Mouse (Mus musculus) 3T3-L1 (cell line): Measurements from ENCODE around the gene Cntn1.
"Not testable (repeated sequence)": the region's sequence is repeated elsewhere in the genome, so short reads cannot be mapped to it uniquely, and the experiment has no call there.

Experiments
- DNase-seq: peaks from one replicate; pipeline ENCODE4 v3.0.0-alpha.2; 2015; ENCODE audit warnings: low read depth, low spot score

Cntn1 gene

DNA sequence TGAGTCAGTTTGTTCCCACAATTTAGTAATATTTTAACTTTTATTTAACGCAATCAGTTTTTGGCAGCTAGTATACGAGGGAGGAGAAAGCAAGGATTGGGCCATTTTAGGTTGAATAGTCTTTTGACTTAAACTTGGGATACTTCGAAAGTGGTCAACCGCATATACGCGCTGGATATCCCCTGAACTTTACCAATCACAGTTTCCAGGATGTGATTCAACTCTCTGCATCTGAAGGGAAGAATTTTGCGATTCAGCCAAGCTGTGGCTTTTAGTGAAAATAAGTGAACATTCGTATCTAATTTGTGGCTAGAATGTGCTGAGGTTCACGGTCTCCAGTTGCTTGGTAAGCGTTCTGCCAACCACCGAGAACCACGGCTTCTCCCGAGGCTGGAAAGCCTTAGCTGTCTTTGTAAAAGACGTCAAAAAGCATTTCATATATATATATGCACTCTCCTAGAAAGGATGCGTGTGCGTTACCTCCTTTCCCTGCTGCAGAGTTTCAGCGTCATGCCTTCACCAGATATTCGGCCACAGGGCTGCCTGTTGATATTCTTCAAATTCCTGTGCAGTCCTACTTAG is 217.9 kb downstream of the Cntn1 start:
- no peak for DNase-seq

DNA sequence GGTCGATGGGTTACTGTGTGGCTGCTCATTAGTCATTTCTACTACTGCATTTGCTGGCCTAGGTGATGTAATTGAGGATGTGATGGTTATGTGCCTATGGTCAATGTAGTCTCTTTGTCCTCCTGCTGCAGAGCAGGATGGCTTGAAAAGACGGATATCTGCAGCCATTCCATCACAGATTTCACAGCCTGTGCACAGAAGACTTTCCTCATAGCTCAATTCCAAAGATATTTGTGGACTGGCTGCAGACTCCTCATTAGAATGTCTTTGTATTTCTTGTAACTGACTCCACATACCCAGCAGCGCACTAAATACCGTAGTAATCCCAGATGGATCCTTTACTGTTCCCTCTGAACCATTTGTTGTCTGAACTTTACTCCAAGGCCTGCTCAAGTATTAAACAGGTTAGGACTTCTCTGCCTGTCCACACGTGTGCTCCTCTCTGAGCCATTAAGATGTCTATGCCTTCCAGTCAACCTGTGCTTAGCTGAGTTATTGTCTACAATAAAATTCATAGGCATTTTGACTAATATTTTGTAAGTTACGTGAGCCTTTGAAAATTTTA is 220.9 kb downstream of the Cntn1 start:
- DNase-seq = no peak

DNA sequence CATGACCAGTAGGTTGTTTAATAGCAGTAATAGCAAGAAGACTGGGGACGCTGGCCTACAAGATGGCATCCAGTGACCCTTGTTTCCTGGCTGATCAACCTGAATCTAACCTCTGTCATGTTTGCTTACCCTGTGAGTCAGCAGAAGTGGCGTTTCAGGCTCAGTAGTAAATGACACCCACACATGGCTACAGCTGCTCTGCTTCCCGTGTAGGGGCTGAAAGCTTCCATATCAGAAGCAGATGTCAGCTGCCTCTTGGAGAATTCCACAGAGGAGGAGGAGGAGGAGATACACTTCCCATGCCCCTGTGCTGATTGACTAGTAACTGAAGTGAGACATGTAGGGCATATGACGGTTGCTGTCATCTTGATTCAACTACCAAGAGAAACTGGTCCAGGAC is 225.9 kb downstream of the Cntn1 start:
- DNase-seq = no peak

DNA sequence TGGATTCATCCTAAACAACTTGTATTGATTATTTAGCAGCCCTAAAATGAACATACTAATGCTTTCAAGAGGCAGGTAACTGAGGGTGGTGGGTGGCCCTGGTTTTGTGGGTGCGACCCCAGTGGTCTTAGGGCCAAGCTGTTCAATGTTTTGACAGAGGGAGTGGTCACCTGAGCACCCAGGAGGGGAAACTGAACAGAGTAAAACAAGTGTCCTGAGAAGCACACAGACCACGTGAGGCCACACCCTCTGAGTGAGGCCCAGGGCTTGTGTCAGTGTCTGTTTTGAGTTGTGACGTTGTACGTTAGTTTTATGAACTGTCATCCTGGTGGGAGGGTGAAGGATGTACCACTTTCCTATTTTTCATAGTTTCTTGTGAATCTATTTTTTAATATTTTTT is 227.0 kb downstream of the Cntn1 start:
- no peak for DNase-seq

DNA sequence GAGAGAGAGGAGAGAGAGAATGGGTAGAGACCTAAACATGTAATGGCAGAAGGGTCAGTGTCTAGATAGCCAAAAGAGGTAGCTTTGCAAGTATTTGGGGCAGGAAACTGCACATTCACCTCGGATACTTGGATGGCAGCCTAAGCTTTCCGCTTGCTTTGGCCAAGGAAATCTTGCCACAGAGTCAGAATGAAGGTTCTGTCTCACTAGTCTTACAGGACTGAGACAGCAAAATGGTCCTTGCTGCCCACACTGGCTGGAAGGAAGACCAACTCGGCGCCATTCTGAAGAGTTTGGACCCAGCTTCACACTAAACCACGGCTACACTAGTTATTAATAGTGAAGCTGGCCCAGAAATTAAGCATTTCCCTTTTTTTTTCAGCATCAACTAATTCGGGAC is 230.0 kb downstream of the Cntn1 start:
- DNase-seq = no peak

DNA sequence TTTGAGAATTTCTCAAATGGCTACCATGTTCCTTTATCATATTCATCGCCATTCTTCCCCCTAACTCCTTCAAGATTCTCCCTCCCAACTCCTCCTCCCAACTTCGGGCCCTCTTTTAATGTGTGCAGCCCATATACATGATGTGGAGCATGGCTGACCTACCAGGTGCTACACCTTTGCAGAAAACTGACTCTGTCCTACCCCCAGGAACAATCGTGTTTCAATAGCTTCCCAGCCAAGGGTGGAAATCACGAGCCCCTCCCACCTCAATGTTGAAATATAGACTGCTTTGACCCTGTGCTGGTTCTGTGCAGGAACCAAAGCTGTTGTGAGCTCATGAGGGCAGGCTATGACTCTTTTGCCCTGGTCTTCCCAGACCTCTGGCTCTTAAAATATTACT is 236.7 kb downstream of the Cntn1 start:
- DNase-seq = no peak

DNA sequence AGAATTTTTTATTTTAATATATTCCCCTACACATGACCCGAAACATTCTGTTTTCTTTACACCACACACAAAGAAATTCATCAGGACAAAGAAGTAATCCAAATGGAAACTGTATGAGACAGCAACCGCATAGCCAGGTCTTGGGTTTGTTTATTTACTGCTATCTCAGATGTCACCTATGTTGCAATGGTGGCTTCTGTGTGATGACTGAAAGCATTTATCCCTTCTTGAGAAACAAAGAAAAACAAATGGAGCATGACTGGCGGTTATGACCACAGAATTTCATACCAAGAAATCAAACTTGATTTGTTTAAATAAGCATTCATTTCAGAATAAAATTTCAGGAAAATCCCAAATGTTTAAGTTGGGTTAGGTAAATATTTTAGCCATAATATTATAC is 245.5 kb downstream of the Cntn1 start:
- DNase-seq = no peak

DNA sequence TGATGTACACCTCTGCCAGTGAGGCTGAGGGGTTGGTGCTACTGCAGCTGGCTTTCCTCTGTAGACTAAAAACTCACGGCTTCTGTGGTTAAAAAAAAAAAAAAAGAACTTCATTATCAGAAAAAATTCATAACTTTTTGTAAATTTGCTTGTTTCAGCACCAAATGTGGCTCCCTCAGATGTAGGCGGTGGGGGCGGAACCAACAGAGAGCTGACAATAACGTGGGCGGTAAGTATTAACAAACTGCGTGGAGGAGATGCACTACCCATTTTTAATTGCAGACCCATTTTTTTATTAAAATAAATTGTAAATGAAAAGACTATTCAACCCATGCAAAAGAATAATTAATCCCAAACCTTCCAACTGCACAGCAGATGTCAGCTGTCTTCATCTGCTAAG is 251.8 kb downstream of the Cntn1 start:
- no peak for DNase-seq

DNA sequence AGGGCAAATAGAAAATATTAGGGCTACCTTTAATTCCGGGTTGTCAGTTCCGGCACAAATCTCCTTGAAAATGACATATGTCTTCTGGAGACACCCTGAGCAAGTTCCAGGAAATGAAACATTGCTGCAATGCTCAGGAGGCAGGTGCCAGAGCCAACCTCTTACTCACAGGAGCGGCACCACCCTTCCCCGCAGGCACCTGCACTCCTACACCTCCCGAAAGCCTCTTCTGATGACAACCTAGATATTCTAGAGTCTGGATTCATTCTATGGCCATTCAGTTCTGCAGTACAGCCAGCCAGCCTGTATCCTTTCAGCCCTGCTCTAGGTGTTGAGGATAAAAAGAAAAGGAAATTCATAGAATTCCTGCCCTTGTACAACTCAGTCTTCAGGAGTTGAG is 253.3 kb downstream of the Cntn1 start:
- DNase-seq = no peak

DNA sequence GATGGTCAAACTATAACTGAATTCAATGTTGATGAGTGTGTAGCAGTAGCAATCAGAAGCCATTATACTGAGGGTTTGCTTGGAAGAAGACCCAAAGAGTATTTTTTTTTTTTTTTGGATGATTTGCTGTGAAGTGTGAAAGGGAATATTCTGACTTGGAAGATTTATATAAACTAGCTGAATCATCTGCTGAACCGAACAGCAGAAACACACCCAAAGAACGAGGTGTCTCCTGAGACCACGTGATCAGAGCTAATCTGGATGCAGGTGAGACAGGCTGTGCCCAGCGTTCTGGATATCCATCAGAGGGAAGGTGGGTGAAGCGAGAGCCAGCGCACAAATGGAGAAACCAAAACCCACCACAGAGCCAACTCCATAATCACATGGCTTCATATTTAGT is 271.0 kb downstream of the Cntn1 start:
- DNase-seq = no peak

DNA sequence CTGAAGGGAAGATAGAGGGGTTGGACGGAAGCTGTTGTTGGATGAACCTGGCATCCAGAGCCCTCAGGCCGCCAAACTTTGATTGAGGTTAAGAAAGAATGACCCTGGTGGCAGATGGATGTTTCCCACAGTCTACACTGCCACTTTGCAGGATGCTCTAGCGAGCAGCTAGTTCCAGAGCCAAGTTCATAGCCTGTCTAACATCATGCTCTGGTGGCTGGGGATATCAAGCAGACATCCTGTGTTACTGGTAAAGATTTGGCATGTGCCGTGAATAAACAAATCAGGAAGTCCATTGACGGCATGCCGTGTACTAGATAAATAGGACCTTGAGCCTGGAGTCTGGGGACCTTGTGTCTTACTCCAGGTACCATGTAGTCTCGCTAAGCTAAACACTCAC is 276.1 kb downstream of the Cntn1 start:
- DNase-seq = no peak

DNA sequence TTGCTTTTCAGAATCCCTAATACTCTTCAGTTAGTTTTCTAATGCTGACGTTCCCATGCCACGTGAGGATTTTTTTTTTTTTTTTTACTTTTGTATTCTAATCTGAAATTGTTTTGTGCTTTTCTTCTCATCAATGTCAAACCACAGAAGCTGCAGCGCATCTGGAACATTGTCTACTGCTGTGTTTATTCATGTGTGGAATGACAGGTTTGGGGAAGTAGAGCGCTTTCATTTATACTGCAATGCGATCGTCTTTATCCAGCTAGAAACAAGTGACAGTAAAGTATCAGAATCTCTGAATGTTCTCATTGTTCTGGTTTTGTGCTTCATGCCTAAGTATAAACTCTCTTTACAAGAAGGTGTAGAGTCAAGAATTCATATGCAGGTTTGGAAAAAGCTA is 289.3 kb downstream of the Cntn1 start:
- DNase-seq = no peak

DNA sequence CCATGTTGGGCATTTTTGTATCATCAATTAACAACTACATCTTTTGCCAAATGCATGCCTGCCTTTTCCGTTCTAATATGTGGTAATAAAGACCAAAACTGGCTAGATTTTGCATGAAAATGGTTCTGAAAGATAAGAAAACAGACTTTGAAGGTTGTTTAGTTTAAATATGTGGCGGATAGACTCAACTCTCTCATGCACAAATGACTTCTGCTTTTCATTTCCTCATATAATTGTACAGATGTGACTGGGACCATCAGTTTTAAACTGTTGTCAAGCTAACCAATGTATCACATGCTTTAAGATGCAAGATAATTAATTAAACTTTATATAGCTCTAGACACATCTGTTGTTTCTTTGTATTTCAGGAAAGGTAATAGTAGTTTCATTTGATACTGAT is 290.5 kb downstream of the Cntn1 start:
- no peak for DNase-seq

DNA sequence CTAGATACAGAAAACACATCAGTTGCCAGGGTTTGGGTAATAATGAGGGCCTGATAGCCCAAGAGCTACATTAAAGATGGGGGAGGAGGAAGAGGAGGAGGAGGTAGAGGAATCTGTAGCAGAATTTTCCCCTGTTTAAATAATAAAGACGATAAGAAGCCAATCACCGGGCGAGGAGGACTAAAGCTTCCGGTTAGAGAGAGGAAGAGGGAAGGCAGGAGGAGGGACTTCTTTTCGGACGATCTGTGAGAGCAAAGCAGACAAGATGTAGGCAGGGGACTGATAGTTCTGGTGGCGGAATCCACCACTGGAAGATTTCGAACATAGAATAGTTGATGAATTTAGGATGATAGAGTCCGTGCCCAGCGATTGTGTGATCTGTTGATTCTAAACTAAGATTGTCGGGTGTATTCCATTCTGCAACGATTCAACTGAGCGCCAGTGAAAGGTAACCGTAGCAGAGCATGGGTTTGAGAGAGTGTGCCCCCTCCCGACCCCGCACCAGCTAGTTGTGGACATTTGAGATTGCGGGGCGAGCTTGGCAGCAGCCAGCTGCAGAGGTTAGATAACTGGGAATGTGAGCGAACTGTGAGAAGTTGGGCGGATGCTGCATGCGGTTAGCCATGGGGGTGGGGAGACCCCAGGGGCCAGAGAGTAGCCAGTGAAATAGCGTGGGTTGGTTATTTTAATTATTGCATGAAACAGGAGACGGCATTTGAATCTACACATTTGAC is 293.3 kb downstream of the Cntn1 start:
- DNase-seq = no peak

DNA sequence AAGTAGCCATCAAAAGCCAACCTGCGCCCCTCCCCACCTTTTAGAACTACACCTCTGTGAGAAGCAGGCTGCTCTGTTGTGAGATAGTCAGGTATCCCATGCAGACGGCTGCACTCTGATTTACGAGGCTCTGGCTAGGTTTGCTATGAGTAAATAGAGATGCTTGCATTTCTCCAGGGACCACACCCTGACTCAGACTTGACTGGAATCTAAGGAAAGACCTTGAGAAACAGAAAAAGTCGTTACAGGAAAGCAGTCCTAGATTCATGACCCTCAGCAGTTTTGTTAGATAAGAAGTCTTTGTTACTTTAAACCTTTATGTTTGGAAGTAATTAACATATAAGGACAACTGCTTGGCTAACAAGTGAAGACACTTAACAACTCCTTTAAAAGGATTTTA is 296.5 kb downstream of the Cntn1 start:
- no peak for DNase-seq

DNA sequence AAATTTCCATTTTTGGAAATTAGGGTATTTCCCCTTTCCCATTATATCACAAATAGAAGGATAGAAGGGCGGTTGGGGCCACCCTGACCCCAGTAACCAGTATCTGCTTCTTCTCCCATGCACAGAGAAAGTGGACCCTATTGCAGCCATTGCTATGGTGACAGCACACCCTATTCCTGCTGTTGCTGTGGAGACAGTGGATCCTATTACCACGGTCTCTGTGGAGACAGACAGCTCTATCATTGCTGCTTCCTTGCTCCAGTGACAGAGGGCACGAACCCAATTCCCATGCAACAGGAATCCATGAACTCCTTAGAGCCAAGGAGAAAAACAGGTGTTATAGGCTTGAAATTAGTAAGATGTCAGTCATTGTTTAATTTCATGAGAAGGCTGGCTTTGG is 296.9 kb downstream of the Cntn1 start:
- DNase-seq = no peak

DNA sequence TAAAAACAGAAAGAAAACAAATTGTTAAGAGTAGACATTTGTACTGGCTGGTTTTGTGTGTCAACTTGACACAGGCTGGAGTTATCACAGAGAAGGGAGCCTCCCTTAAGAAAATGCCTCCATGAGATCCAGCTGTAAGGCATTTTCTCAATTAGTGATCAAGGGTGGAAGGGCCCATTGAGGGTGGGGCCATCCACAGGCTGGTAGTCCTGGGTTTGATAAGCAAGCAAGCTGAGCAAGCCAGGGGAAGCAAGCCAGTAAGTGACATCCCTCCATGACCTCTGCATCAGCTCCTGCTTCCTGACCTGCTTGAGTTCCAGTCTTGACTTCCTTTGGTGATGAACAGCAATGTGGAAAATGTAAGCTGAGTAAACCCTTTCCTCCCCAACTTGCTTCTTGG is 297.5 kb downstream of the Cntn1 start:
- DNase-seq = not testable (repeated sequence)

DNA sequence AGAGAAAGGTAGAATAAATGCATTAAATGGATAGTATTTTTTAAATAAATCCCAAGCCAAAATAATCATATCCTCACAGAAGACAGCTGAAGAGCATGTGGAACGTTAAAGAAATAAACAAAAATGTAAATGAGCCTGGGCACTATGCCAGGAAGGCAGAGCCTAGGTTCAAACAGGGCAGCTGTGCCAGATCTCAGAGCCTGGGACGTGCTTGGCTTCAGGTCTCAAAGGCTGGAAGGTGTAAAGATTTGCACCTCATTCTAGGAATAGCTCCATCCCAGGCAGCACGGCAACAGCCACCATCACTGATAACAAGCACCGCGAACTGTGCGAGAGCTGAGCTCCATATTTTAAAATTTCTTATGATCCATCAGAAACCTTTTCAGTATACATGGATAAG is 313.2 kb downstream of the Cntn1 start:
- no peak for DNase-seq

DNA sequence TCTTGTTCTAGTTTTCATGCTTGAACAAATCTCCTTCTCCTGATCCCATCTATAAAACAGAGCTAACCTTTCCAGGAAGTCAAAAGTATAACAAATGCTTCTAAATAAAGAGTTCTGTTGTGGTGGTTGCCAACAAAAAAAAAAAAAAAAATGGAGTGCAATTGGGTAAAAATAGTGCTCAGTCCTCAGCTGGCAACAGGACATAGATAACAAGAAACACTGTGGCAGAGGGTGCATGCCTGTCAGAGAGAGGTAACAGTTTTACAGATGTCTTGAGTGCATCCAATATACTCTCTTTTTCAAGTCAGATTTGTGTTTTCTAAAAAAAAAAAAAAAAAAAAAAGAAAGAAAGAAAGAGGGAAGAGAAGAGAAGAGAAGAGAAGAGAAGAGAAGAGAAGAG is 313.6 kb downstream of the Cntn1 start:
- no peak for DNase-seq
